Mouse (Mus musculus) CH12F3 (cell line): ENCODE data around the gene Srek1ip1.

Experiments
- in situ Hi-C: fragments of 300-500 bp; cut with MboI; formaldehyde crosslinking; loops from 2 replicates; pipeline ENCODE4 v1.14.3; 2020; ENCODE audit warnings: low sequenced_read_pairs

Srek1ip1 gene

DNA sequence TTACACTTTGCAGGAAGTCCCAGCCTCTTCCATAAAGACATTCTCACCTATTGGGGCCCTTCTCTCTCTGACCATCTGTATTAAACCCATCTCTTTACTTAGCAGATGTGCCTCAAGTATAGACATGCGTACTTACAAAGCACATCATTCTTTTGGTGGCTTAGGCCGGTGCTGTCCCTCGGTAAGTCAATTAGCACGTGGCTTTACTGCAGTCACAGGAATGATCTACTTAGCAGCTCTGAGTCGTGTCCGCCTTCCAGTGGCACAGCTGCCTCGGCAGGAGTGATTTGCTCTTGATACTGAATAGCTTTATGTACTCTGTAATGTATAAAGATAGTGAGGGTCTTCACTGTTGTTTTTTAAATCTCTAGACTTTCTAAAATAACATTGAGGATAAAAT lies 45.3 kb downstream of the Srek1ip1 start:
- in situ Hi-C loops: no loop called here

DNA sequence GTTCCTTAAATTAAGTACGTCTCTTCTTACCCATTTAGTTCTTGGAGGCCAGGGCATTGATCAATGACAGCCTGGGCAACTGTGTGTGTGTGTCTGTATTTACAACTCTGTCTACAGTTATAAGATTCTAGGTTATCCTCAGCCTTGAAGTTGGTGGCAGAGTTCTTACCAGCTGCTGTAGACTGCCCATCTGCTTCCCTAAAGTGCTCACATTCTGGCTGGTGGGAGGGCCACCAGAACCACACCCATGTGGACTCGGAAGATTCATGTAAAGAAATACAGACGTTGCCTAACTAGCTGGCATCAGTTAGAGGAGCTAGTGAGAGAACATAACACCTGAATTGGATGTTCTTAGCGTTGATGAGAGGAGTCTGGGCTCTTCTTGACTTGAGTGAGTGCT lies 49.7 kb downstream of the Srek1ip1 start:
- in situ Hi-C loops: no loop called here

- in situ Hi-C loops: no loop called here
These were observed 51.2 kb downstream of the Srek1ip1 start for GRCm38 (mm10) chr13:104843295-104844089.

GRCm38 (mm10) chr13:104853645-104854044 lies 61.4 kb downstream of the Srek1ip1 start:
- in situ Hi-C loops: no loop called here

DNA sequence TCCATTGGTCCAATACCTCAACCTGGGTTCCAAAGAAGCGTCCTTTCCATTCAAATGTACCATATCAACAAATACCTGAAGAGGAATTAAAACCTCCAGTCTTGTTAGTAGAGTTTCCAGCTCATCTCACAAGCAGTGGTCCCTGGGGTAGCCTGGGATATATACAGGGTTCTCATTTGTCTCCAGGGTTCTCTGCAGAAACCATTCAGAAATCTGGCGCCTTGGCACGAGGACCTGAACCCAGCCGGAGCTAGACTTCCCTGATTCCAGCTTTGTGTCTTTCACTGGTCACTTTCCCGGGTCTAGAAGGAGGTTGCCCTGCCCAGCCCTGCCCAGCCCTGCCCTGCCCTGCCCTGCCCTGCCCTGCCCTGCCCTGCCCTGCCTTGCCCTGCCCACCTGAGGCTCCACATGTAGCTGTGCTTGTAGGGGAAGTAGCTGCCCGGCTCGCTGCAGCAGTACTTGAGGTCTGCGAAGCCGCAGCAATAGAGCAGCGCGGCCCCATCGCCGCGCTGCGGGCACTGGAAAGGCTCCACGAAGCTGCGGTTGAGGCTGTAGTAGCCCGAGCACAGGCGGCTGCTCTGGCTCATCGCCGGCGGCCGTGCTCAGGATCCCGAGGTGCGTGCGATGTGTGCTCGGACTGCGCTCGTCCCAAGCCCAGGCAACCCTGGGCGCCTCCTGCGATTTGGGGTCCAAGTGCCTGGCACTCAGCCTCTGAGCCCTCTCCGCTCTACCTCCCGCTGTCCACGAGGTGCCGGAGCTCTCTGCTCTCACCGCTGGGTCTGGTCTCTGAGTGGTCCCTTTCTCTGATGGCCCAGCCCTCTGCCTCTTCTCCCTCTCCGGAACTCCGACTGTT lies 71.1 kb downstream of the Srek1ip1 start, which contains the start of gene Shisal2b:
Gene Shisal2b, minus strand, starts transcription at position 767 of the 853 bp plus-strand sequence.
- in situ Hi-C loops: no loop called here

GRCm38 (mm10) chr13:104866726-104867125 lies 74.4 kb downstream of the Srek1ip1 start:
- in situ Hi-C loops: no loop called here

- in situ Hi-C loops: no loop called here
These were observed 77.6 kb downstream of the Srek1ip1 start for GRCm38 (mm10) chr13:104869907-104870306.

GRCm38 (mm10) chr13:104878508-104878907 lies 86.2 kb downstream of the Srek1ip1 start:
- in situ Hi-C loops: no loop called here

- in situ Hi-C loops: no loop called here
These were observed 91.4 kb downstream of the Srek1ip1 start for GRCm38 (mm10) chr13:104883566-104884249.

GRCm38 (mm10) chr13:104886308-104887032 lies 94.2 kb downstream of the Srek1ip1 start:
- in situ Hi-C loops: no loop called here
